Mouse (Mus musculus) gastrocnemius, adult 2 months (tissue): ENCODE measurements around the gene Gm37240. TPM values are rescaled to one million over a fixed set of nuclear protein-coding genes. Genes with fewer than 3 reads are reported as not detected.

Experiments
- DNase-seq: peaks from one replicate; pipeline ENCODE4 v3.0.0; 2022
- H3K27ac ChIP-seq: fragments of 200-600 bp; 2 replicates; pipeline ENCODE4 v1.8.1; 2022; ENCODE audit warnings: mild to moderate bottlenecking
- H3K4me3 ChIP-seq: fragments of 200-600 bp; 2 replicates; pipeline ENCODE4 v1.8.1; 2022; ENCODE audit warnings: mild to moderate bottlenecking, moderate library complexity
- CTCF ChIP-seq: fragments of 200-600 bp; IDR thresholded peaks from 2 replicates; pipeline ENCODE4 v1.8.1; 2022; ENCODE audit warnings: antibody characterized with exemption, mild to moderate bottlenecking, moderate library complexity
- intact Hi-C: fragments of 180-260 bp; cut with DNase I; formaldehyde crosslinking; loops from one replicate; pipeline ENCODE4 v1.15.1; 2025
- microRNA-seq: library from miRNA; unstranded; fragments of <30 nt; microRNA quantifications from one replicate; pipeline ENCODE4 v1.2.0, GENCODE M21; 2021
- total RNA-seq, 2 experiments: library from RNA; stranded (reverse); gene quantifications; 2 replicates each; pipeline ENCODE4 v1.2.3; 2021

The Gm37240 gene
- total RNA-seq, 2 experiments from 2014 or later: 34.5 to 37.4 TPM

- no peak overlapping the region for H3K4me3 ChIP-seq
- no peak overlapping the region for H3K27ac ChIP-seq
- no peak for DNase-seq
- TF ChIP-seq CTCF: no peak
- intact Hi-C loops: no loop called here
Measured at GRCm38 (mm10) chr3:84472955-84473354, 1414.4 kb downstream of the Gm37240 start.

GRCm38 (mm10) chr3:84472527-84472926 lies 1414.8 kb downstream of the Gm37240 start:
- Histone ChIP-seq H3K27ac (no peak overlapping the region), H3K4me3 (no peak overlapping the region)
- intact Hi-C loops: no loop called here
- TF ChIP-seq CTCF: no peak
- no peak for DNase-seq

GRCm38 (mm10) chr3:84471146-84471545 lies 1416.2 kb downstream of the Gm37240 start:
- H3K27ac ChIP-seq: no peak overlapping the region
- no peak for TF ChIP-seq CTCF
- intact Hi-C loops: no loop called here
- no peak for DNase-seq
- no peak overlapping the region for H3K4me3 ChIP-seq

- no peak overlapping the region for H3K27ac ChIP-seq
- no peak for TF ChIP-seq CTCF
- intact Hi-C loops: no loop called here
- no peak for DNase-seq
- no peak overlapping the region for H3K4me3 ChIP-seq
Measured at GRCm38 (mm10) chr3:84468111-84468453, 1419.2 kb downstream of the Gm37240 start.

GRCm38 (mm10) chr3:84467419-84468110 lies 1419.8 kb downstream of the Gm37240 start:
- intact Hi-C loops: no loop called here
- TF ChIP-seq CTCF: no peak
- no peak overlapping the region for H3K4me3 ChIP-seq
- no peak for DNase-seq
- H3K27ac ChIP-seq: no peak overlapping the region

GRCm38 (mm10) chr3:84465822-84466500 lies 1421.4 kb downstream of the Gm37240 start:
- Histone ChIP-seq H3K4me3 (no peak overlapping the region), H3K27ac (no peak overlapping the region)
- no peak for TF ChIP-seq CTCF
- intact Hi-C loops: no loop called here
- DNase-seq: no peak

- Histone ChIP-seq H3K27ac (no peak overlapping the region), H3K4me3 (no peak overlapping the region)
- no peak for DNase-seq
- no peak for TF ChIP-seq CTCF
- intact Hi-C loops: no loop called here
Measured at GRCm38 (mm10) chr3:84461687-84462086, 1425.6 kb downstream of the Gm37240 start.

- no peak overlapping the region for H3K27ac ChIP-seq
- DNase-seq: no peak
- H3K4me3 ChIP-seq: no peak overlapping the region
- no peak for TF ChIP-seq CTCF
- intact Hi-C loops: no loop called here
Measured at GRCm38 (mm10) chr3:84460952-84461351, 1426.4 kb downstream of the Gm37240 start.

GRCm38 (mm10) chr3:84460499-84460898 lies 1426.8 kb downstream of the Gm37240 start:
- no peak for TF ChIP-seq CTCF
- DNase-seq: no peak
- intact Hi-C loops: no loop called here
- no peak overlapping the region for H3K27ac ChIP-seq
- no peak overlapping the region for H3K4me3 ChIP-seq

GRCm38 (mm10) chr3:84455733-84456417 lies 1431.4 kb downstream of the Gm37240 start:
- intact Hi-C loops: no loop called here

GRCm38 (mm10) chr3:84450651-84451050 lies 1436.7 kb downstream of the Gm37240 start:
- TF ChIP-seq CTCF: no peak
- Histone ChIP-seq H3K4me3 (no peak overlapping the region), H3K27ac (no peak overlapping the region)
- DNase-seq: no peak
- intact Hi-C loops: no loop called here

More at GRCm38 (mm10) chr3:84455733-84456417, 1431.4 kb downstream of the Gm37240 start:
- TF ChIP-seq CTCF: no peak
- H3K27ac ChIP-seq: peak overlapping the region; percentile 40; the same call in 1 of the 2 replicates
- no peak for DNase-seq
- no peak overlapping the region for H3K4me3 ChIP-seq

- H3K4me3 ChIP-seq: no peak overlapping the region
- no peak for TF ChIP-seq CTCF
- intact Hi-C loops: no loop called here
- no peak overlapping the region for H3K27ac ChIP-seq
- no peak for DNase-seq
Measured at GRCm38 (mm10) chr3:84449015-84449414, 1438.3 kb downstream of the Gm37240 start.

GRCm38 (mm10) chr3:84447803-84448202 lies 1439.5 kb downstream of the Gm37240 start:
- intact Hi-C loops: no loop called here
- no peak for DNase-seq
- TF ChIP-seq CTCF: no peak
- H3K4me3 ChIP-seq: no peak overlapping the region
- no peak overlapping the region for H3K27ac ChIP-seq

Small RNA genes within 50 kb of the gene (microRNA-seq; reads per million reads assigned to microRNA genes)
- not detected for gene Mir466k

Other genes with a start within 250 kb of the Gm37240 start
- 10 to 100 TPM; 54.3 to 56.8 TPM for gene Fam160a1, start 70.2 kb downstream of the Gm37240 start, total RNA-seq
- gene Glt28d2, start within 50 bp of the Gm37240 start, total RNA-seq: 1 to 10 TPM; 8.0 to 9.4 TPM
- gene Sh3d19, start 83.6 kb upstream of the Gm37240 start, total RNA-seq: 10 to 100 TPM; 12.5 to 13.2 TPM
- gene Prss48, start 115.0 kb upstream of the Gm37240 start, total RNA-seq: not detected